Mouse (Mus musculus) adrenal gland, adult (tissue): ENCODE results near the gene Stoml2.
A peak's percentile ranks its signal among the peaks of the same experiment; 100 is the strongest.
"Not testable (repeated sequence)": the region's sequence is repeated elsewhere in the genome, so short reads cannot be mapped to it uniquely, and the experiment has no call there.

ENCODE experiments used
- DNase-seq, 2 experiments: peaks; one replicate each; pipeline ENCODE4 v3.0.0; 2022 to 2023; ENCODE audit warnings: low spot score in 1 of 2; ENCODE audit not compliant: inconsistent age in 2 of 2

Stoml2 gene

GRCm38 (mm10) chr4:43005765-43006164 is 25.7 kb downstream of the Stoml2 start:
- peak; percentile 34 to 77 for DNase-seq

- DNase-seq, result no peak
These were observed 26.6 kb downstream of the Stoml2 start for GRCm38 (mm10) chr4:43004951-43005350.

GRCm38 (mm10) chr4:43002756-43003439 is 28.6 kb downstream of the Stoml2 start:
- DNase-seq, result peak in 1 of 2 experiments; percentile 35

GRCm38 (mm10) chr4:43001272-43001671 is 30.2 kb downstream of the Stoml2 start:
- peak; percentile 33 to 56 for DNase-seq

GRCm38 (mm10) chr4:43000141-43000986 is 31.1 kb downstream of the Stoml2 start, which contains the start of gene Vcp:
Vcp (minus strand) TSS chr4:43000507.
- DNase-seq, result peak; percentile 99

GRCm38 (mm10) chr4:42999451-43000140 is 31.9 kb downstream of the Stoml2 start:
- DNase-seq, result peak; percentile 88 to 95

- peak in 1 of 2 experiments; percentile 55 for DNase-seq
These were observed 33.5 kb downstream of the Stoml2 start for GRCm38 (mm10) chr4:42998022-42998421.

- no peak for DNase-seq
These were observed 43.2 kb downstream of the Stoml2 start for GRCm38 (mm10) chr4:42988296-42988695.

- not testable (repeated sequence) for DNase-seq
These were observed 51.0 kb downstream of the Stoml2 start for GRCm38 (mm10) chr4:42980467-42980866.

- no peak for DNase-seq
These were observed 53.4 kb downstream of the Stoml2 start for GRCm38 (mm10) chr4:42978062-42978461.
